Mouse (Mus musculus): ENCODE data around the gene Klra3. TPM values are rescaled to one million over a fixed set of nuclear protein-coding genes. Genes with fewer than 3 reads are reported as not detected.
"Not testable (repeated sequence)": the region's sequence is repeated elsewhere in the genome, so short reads cannot be mapped to it uniquely, and the experiment has no call there.

Klra3 gene
- not detected for total RNA-seq (2021)
- long read RNA-seq: 0 reads

DNA sequence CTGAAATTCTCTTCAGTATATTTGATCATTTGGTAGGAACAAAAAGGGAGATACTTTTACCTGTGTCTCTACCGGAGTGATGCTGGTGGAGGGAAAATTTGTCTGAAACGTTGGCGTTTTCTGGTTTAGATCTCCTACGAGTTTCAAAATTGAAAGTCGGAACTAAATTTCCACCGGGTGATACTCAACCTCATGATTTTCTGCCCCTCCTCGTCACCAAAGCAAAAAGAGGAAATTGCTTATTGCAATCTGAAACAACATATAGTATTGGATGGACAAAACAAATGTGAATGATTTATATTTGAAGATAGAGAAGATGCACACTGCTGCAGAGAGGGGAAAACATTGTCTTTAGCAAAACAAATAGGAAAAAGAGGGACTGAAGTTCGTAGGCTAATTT is at the start of gene Klra3:
Gene Klra3, minus strand, starts transcription at position 164 of the 400 bp plus-strand sequence.
- DNase-seq (ENCODE audit: low spot score in 2 of 2): no peak

DNA sequence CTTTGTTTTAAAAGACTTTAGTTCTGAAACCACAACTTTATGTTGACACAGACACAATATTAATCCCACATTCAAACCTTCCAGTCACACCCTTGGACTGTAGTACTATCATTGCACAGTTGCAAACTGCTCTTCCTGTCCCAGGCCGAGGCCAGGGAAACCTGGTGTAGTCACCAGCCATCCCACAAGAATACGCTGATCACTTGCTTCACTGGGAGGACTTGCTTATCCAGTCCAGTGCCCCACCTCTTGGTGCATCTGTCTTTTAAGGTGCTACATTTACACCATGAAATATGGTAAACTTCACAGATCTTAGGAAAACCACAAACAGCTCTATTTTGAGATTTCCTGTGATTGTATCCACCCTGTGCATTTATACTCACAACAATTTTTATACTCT is 49.4 kb upstream of the Klra3 start, which contains the start of gene Klra1:
Gene Klra1, minus strand, starts transcription at position 125 of the 400 bp plus-strand sequence.
- no peak for DNase-seq (ENCODE audit: low spot score in 2 of 2)

DNA sequence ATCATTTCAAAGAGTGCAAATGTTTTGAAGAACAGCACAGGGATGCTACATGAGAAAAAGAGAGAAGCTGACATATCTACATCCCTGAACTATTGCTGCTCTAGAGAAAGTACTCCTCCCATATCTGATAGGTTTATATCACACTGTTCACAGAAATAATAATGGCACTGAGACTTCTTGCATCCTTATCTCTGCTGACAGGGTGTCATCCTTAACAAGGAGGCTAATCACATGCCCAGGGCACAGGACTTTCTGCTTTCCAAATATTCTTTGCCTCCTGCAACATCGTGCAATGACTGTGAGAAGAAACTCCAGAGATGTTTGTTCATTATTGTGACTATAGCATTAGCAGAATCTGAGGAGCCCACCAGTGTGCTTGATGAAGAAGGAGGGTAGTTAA is 48.4 kb upstream of the Klra3 start:
- DNase-seq (ENCODE audit: low spot score in 2 of 2): no peak

DNA sequence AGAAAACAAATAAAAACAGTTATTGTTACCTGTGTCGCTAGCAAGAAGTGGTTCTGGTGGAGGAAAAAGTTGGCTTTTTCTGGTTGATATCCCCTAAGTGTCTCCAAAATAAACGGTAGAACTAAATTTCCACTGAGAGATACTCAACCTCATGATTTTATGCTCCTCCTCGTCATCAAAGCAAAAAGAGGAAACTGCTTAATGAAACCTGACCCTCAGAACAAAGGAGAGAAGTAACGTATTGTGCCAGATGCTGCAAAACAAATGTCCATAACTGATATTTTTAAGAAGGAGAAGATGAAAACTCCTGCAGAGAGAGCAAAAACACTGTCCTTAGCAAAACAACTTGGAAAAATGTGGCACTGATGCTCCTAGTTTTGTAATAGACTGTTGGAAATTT is 45.0 kb upstream of the Klra3 start:
- DNase-seq (ENCODE audit: low spot score in 2 of 2): no peak

DNA sequence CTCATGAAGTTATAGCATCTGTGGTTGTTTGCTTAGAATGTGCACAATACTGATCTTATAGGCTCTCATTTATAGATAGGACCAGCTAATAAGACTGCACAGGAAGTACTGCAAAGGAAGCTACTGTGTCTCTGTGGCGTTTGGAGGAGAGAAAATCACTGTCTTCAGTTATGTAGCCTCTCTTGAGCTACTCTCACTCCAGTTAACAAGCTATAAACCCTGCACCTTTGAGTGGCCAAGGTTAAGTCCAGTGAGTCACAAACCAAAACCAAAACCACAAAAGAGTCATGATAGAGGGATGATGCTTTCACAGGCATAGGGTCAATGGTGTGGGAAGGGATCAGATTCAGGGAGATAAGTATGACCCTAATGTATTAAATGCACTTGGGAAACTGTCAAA is 8.0 kb upstream of the Klra3 start:
- DNase-seq (ENCODE audit: low spot score in 2 of 2): not testable (repeated sequence)

DNA sequence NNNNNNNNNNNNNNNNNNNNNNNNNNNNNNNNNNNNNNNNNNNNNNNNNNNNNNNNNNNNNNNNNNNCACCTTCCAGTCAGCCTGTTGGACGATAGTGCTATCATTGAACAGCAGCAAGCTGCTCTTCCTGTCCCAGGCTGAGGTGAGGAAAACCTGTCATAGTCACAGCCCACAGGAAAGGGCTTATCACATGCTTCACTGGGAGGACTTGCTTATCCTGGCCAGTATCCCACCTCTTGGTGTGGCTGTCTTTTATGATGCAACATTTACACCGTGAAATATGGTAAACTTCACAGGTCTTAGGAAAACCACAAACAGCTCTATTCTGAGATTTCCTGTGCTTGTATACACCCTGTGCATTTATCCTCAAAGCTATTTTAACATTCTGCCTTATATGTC is 4.6 kb upstream of the Klra3 start:
- DNase-seq (ENCODE audit: low spot score in 2 of 2): not testable (repeated sequence)

DNA sequence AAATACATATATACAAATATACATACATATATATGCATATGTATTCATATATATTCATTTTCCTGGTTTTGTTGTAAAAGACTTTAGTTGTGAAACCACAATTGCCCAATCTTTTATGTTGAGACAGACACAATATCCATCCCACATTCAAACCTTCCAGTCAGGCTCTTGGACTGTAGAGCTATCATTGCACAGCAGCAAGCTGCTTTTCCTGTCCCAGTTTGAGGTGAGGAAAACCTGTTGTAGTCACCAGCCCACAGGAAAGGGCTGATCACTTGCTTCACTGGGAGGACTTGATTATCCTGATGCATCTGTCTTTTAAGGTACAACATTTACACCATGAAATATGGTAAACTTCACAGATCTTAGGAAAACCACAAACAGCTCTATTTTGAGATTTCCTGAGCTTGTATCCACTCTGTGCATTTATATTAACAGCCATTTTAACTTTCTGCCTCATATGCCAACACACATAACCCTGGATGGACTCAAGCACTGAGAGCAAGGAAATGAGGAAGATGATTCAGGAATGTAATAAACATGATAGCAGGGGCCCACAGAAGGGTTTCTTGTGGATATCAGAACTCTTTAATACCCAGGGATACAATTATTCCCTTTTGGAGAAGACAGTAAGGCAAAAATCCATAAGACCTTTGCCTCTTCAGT is 49.3 kb downstream of the Klra3 start:
- no peak for DNase-seq (ENCODE audit: low spot score in 2 of 2)

DNA sequence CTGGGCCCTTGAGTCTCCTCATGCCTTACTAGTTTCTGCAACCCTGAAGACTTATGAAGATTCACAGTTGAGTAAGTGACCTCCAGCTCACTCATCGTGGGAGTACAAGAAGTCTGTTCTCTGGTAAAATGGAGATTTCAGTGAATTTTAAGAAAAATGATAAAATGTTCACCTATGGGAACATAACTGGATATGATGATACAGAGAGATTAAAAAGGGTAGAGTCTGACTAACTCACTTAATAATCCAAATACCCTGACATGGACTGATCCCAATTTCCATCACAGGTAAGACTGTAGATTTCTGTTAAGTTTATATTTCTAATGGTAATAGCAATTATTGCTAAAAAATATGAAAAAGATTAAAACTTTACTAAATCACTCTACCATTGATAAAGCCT is 55.5 kb downstream of the Klra3 start, which contains the start of gene Klra10:
Gene Klra10, minus strand, starts transcription at position 101 of the 400 bp plus-strand sequence.
- not testable (repeated sequence) for DNase-seq (ENCODE audit: low spot score in 2 of 2)

Other genes with a start within 250 kb of the Klra3 start
- not detected for gene Klra8, start 207.7 kb downstream of the Klra3 start, total RNA-seq (2021)
- not detected for gene Klra9, start 144.5 kb downstream of the Klra3 start, total RNA-seq (2021)
- not detected for gene Klra7, start 104.3 kb downstream of the Klra3 start, total RNA-seq (2021)
- gene Klra10, start 55.6 kb downstream of the Klra3 start, total RNA-seq (2021): not detected
- not detected for gene Klra1, start 49.3 kb upstream of the Klra3 start, total RNA-seq (2021)

Measured in layer of hippocampus, postnatal 10 days (tissue).